Mouse (Mus musculus) ES-E14 (cell line): ENCODE measurements around the gene Sox1. TPM values are rescaled to one million over a fixed set of nuclear protein-coding genes. Genes with fewer than 3 reads are reported as not detected.

Experiments
- DNase-seq: peaks from one replicate; pipeline ENCODE4 v3.0.0-alpha.2; 2013; ENCODE audit warnings: low read depth, low spot score
- H3K27ac ChIP-seq: 2 replicates; pipeline ENCODE4 v1.5.1; 2012; ENCODE audit warnings: low read depth, mild to moderate bottlenecking, low read length, moderate library complexity, mixed read lengths; ENCODE audit not compliant: poor library complexity, insufficient read depth, severe bottlenecking
- H3K36me3 ChIP-seq: 2 replicates; pipeline ENCODE4 v1.6.1; 2012; ENCODE audit warnings: mild to moderate bottlenecking, low read length, moderate library complexity, mixed read lengths; ENCODE audit not compliant: control insufficient read depth, poor library complexity, insufficient read depth, severe bottlenecking
- H3K4me1 ChIP-seq, 2 experiments: fragments of 150-350 bp in 1 of 2; sonication (generic) in 1 of 2; 2 replicates each; pipeline ENCODE4 v1.6.1; 2012; ENCODE audit warnings: low read length in 2 of 2, mild to moderate bottlenecking in 1 of 2, mixed read lengths in 1 of 2; ENCODE audit not compliant: control insufficient read depth in 2 of 2, insufficient read depth in 2 of 2, poor library complexity in 1 of 2
- H3K4me3 ChIP-seq, 2 experiments: fragments of 150-350 bp in 1 of 2; sonication (generic) in 1 of 2; 2 replicates each; pipeline ENCODE4 v1.5.1; 2012; ENCODE audit warnings: low read length in 2 of 2, low read depth in 1 of 2, mild to moderate bottlenecking in 1 of 2, mixed read lengths in 1 of 2; ENCODE audit not compliant: insufficient read depth in 1 of 2, poor library complexity in 1 of 2, severe bottlenecking in 1 of 2
- H3K9ac ChIP-seq: 2 replicates; pipeline ENCODE4 v1.6.1; 2012; ENCODE audit warnings: low read depth, mild to moderate bottlenecking, low read length, mixed read lengths; ENCODE audit not compliant: poor library complexity, insufficient read depth, severe bottlenecking
- H3K9me3 ChIP-seq: fragments of 150-350 bp; sonication (generic); 2 replicates; pipeline ENCODE4 v1.6.1; 2012; ENCODE audit warnings: low read depth, mild to moderate bottlenecking, low read length; ENCODE audit not compliant: control insufficient read depth, insufficient read depth
- CHD2 ChIP-seq: IDR thresholded peaks from 2 replicates; pipeline ENCODE4 v1.6.1; 2014; ENCODE audit warnings: mild to moderate bottlenecking, low read depth, low read length, inconsistent platforms
- HCFC1 ChIP-seq: IDR thresholded peaks from 2 replicates; pipeline ENCODE4 v1.6.1; 2012; ENCODE audit warnings: low read length, inconsistent platforms, borderline replicate concordance; ENCODE audit not compliant: insufficient read depth
- MAFK ChIP-seq: IDR thresholded peaks from 2 replicates; pipeline ENCODE4 v1.6.1; 2014; ENCODE audit warnings: mild to moderate bottlenecking, low read depth, low read length, inconsistent platforms; ENCODE audit not compliant: insufficient read depth
- ZC3H11A ChIP-seq: IDR thresholded peaks from 2 replicates; pipeline ENCODE4 v1.6.1; 2012; ENCODE audit warnings: low read depth, mild to moderate bottlenecking, inconsistent platforms, low read length, borderline replicate concordance
- ZNF384 ChIP-seq: IDR thresholded peaks from 2 replicates; pipeline ENCODE4 v1.6.1; 2012; ENCODE audit warnings: low read depth, low read length, inconsistent platforms
- in situ Hi-C, 2 experiments: fragments of 600-800 bp; cut with MboI; formaldehyde crosslinking; loops; one replicate each; pipeline ENCODE4 v1.15.1; 2025; ENCODE audit warnings: low sequenced_read_pairs in 2 of 2, inconsistent platforms in 1 of 2; ENCODE audit not compliant: unreplicated experiment in 2 of 2
- total RNA-seq: library from RNA; depleted of rRNA; stranded (reverse); fragments of 300-350 nt; gene quantifications from 2 replicates; pipeline ENCODE4 v1.2.3, GENCODE M21; 2012

The Sox1 gene
- total RNA-seq, 1 experiment = 1.0 TPM

DNA sequence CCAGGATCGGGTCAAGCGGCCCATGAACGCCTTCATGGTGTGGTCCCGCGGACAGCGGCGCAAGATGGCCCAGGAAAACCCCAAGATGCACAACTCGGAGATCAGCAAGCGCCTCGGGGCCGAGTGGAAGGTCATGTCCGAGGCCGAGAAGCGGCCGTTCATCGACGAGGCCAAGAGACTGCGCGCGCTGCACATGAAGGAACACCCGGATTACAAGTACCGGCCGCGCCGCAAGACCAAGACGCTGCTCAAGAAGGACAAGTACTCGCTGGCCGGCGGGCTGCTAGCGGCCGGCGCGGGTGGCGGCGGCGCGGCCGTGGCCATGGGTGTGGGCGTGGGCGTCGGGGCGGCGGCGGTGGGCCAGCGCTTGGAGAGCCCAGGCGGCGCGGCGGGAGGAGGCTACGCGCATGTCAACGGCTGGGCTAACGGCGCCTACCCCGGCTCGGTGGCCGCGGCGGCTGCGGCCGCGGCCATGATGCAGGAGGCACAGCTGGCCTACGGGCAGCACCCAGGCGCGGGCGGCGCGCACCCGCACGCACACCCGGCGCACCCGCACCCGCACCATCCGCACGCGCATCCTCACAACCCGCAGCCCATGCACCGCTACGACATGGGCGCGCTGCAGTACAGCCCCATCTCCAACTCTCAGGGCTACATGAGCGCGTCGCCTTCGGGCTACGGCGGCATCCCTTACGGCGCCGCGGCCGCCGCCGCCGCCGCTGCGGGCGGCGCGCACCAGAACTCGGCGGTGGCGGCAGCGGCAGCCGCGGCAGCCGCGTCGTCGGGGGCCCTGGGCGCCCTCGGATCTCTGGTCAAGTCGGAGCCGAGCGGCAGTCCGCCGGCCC is 1.6 kb downstream of the Sox1 start:
- in situ Hi-C loops = loop anchor here (25.0 kb wide), 2 partner anchors 909 to 1084 kb away; partner anchors contain the start of genes Col4a1 (in 2 of the 2), Col4a2 (in 2 of the 2), Naxd (in 1 of the 2) and Rab20 (in 1 of the 2)
- Histone ChIP-seq H3K9me3 (no peaks in the 10 kb centered on the region), H3K9ac (peak overlapping the region; percentile 53), H3K27ac (no peak overlapping the region), H3K36me3 (no peaks in the 10 kb centered on the region), H3K4me1 (peaks cover 0 to 5% of the 10 kb centered on the region in 2 experiments; a peak in 1 of 4 replicates), H3K4me3 (peak overlapping the region; percentile 48 to 66; a peak in 3 of 4 replicates)
- no peak for DNase-seq
- TF ChIP-seq MAFK (no peak), CHD2 (no peak), ZC3H11A (no peak), HCFC1 (no peak), ZNF384 (no peak)

- in situ Hi-C loops = loop anchor here (25.0 kb wide), 2 partner anchors 910 to 1085 kb away; partner anchors contain the start of genes Col4a1 (in 2 of the 2), Col4a2 (in 2 of the 2), Naxd (in 1 of the 2) and Rab20 (in 1 of the 2)
- Histone ChIP-seq H3K4me3 (peak overlapping the region; percentile 48 to 66), H3K9ac (peak overlapping the region; percentile 53), H3K36me3 (no peaks in the 10 kb centered on the region), H3K9me3 (no peaks in the 10 kb centered on the region), H3K27ac (no peak overlapping the region), H3K4me1 (peaks cover 0 to 6% of the 10 kb centered on the region in 2 experiments; a peak in 1 of 4 replicates)
- TF ChIP-seq CHD2 (no peak), ZC3H11A (no peak), HCFC1 (no peak), ZNF384 (no peak), MAFK (no peak)
- DNase-seq = no peak
Measured at GRCm38 (mm10) chr8:12397346-12397925, 2.3 kb downstream of the Sox1 start.

DNA sequence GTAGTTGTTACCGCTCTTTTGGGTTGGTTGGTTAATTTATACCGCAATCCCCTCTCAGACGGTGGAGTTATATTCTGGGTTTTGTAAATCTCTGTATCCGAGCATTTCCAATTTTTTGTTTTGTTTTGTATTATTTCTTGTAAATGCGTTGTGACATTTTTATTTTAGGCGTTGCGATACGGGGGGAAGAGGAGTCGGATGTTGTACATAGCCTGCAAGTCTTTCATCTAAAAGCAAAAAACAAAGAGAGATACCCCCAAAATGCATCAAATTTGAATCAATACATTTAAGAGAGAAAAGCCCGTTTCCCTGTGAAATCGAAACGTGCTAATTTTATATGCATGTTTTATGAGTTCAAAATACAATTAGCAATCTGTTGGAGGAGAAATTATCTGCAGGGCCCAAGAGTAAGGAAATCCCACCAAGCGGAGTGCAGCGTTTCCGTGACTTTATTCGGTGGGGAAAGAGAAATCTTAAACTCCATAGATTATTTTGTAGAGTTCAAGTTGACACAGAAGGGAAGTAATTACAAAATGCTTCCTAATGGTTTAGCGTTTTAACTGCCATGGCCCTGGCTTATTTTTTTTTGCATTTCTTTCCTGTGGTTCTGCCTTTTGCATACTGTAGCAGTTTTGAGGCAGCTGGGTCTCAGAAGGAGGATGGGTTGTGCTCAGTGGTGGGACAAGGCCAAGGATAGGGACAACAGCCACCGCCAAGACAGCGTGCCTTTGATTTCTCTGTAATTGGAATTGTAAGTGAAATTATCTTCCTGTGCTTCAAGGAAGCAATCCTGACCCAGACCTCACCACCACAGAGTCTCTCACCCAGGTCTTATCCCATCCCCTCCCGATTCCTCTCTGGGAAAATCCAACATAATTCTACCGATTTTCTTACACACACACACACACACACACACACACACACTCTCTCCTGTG is 3.2 kb downstream of the Sox1 start:
- Histone ChIP-seq H3K27ac (no peak overlapping the region), H3K9me3 (no peaks in the 10 kb centered on the region), H3K36me3 (no peaks in the 10 kb centered on the region), H3K4me3 (peak overlapping the region in 1 of 2 experiments; percentile 66; a peak in 3 of 4 replicates), H3K4me1 (peaks cover 0 to 6% of the 10 kb centered on the region in 2 experiments; a peak in 1 of 4 replicates), H3K9ac (no peak overlapping the region)
- TF ChIP-seq ZNF384 (no peak), CHD2 (no peak), MAFK (no peak), ZC3H11A (no peak), HCFC1 (no peak)
- in situ Hi-C loops = loop anchor here (25.0 kb wide), 2 partner anchors 911 to 1086 kb away; partner anchors contain the start of genes Col4a1 (in 2 of the 2), Col4a2 (in 2 of the 2), Naxd (in 1 of the 2) and Rab20 (in 1 of the 2)
- no peak for DNase-seq
